Mouse (Mus musculus) kidney, postnatal 25 days (tissue): ENCODE measurements around the gene Bicral.

Source experiments
- DNase-seq, 2 experiments: peaks; one replicate each; pipeline ENCODE4 v3.0.0; 2021; ENCODE audit warnings: mixed read lengths in 2 of 2

Gene Bicral

DNA sequence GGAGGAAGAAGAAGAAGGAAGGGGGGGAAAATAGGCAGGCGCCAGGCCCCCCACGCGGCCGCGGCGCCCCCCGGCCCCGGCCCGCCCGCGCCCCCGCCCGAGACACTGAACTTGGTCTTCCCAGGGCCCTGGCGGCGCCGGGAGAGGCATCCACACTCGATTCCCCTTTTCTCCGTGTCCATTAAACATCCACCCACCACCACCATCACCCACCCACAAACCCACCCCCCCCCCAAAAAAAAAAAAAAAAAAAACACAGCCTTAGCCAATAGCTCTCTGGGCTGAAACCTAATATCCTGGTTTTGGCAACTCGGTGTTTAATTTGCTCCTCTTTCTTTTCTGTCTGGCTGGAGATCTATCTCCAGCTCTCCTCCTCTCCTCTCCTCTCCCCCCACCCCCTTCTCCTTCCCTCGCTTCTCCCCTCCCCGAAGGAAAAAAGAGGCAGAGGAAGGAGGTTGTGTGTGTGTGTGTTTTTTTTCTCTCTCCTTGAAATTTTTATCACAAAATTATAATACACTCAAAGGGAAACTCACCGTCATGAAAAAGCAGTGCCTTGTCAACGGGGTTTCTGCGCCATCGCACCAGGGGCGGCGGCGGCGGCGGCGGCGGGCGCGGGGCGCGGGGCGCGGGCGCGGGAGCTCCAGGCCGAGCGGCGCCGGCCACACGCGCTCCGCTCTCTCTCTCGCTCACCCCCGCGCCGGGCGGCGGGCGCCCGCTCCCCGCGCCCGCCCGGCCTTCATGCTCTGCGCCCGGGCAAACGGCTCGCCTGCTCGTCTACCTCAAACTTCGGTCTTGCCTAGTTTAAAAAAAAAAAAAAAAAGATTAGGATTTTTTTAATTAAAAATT lies at the start of gene Bicral:
TSS of gene Bicral (minus strand) at position 580 of the 846 bp plus-strand sequence.
- peak; percentile 73 to 83 for DNase-seq

GRCm38 (mm10) chr17:46903876-46904490 lies 45.7 kb upstream of the Bicral start:
- DNase-seq, result peak; percentile 83 to 88

DNA sequence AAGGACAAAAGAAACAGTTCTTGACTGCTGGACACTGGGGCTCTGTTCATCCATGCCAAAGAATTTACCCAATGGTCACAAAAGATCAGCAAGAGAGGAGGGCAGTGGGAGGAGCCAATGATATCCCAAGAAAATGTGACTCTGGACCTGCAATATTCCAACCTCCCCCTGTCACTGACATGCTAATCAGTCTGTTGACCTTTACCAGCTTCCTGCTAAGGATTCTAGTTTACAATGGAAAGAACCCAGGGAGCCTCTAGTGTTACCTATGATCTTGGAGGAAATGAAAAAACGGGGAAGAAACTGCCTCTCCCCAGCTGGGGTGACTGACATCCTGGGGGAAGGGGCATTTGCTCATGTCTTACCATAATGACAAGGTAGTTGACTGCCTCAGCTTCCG lies 42.7 kb upstream of the Bicral start:
- DNase-seq, result no peak

- peak; percentile 41 to 68 for DNase-seq
These were observed 39.1 kb upstream of the Bicral start for GRCm38 (mm10) chr17:46897221-46897950.

- DNase-seq, result peak; percentile 42 to 71
These were observed 37.1 kb upstream of the Bicral start for GRCm38 (mm10) chr17:46895426-46895825.

DNA sequence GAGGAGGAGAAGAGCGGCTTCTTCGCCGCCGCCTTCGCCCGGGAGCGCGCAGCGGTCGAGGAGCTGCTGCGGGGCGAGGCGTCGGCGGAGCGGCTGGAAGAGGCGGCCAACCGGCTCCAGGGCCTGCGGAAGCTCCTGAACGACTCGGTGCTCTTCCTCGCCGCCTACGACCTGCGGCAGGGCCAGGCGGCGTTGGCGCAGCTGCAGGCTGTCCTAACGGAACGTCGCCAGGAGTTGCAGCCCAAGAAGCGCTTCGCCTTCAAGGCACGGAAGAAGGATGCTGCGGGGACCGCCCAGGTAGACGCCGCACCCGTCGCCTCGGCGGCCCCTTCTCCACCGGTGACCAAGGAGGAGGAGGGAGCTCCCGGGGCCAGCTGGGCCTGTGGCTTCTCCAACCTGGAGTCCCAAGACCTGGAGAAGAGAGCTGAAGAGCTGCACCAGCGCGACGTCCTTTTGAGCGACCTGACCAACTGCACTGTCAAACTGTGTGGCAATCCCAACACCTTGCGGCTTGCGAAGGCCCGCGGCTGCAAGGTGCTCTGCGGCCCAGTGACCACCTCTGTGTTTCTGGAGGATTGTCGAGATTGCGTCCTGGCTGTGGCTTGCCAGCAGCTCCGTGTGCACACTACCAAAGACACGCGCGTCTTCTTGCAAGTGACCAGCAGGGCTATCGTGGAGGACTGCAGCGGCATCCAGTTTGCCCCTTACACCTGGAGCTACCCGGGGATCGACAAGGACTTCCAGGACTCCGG lies 32.7 kb upstream of the Bicral start:
- peak; percentile 31 to 64 for DNase-seq

- DNase-seq, result peak; percentile 98 to 99
These were observed 32.0 kb upstream of the Bicral start, which contains the start of gene Tbcc for GRCm38 (mm10) chr17:46890116-46890815. Gene Tbcc (plus strand): TSS chr17:46890684.

DNA sequence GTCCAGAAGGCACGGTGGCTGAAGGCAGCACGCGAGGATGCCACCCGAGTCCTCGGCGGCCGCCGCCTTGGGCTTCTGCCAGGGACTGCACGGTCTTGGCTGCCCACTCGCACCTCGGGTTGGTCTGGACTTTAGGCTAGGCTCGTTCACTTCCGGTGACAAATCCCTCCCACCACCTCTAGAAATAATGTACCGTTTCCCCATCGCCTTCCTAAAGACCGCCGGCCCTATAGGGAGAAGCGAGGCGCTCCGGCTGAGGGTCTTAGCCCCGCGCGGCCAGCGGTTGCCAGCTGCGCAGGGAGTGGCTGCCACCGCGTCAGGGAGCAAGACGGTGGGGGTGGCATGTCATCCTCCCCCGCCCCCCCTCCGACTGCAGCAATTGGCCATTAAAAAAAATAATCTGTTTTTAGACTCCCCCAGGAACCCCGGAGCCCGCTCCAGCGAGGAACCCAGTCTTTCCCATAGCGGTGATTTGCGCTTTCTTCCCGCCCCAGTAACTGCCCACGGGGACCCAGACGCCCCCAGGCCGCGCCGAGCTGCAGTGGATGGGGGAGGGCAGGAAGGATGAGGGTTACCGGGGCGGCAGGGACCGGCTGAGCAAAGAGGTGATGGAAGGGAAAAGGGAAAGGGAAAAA lies 31.3 kb upstream of the Bicral start:
- peak; percentile 88 to 93 for DNase-seq

DNA sequence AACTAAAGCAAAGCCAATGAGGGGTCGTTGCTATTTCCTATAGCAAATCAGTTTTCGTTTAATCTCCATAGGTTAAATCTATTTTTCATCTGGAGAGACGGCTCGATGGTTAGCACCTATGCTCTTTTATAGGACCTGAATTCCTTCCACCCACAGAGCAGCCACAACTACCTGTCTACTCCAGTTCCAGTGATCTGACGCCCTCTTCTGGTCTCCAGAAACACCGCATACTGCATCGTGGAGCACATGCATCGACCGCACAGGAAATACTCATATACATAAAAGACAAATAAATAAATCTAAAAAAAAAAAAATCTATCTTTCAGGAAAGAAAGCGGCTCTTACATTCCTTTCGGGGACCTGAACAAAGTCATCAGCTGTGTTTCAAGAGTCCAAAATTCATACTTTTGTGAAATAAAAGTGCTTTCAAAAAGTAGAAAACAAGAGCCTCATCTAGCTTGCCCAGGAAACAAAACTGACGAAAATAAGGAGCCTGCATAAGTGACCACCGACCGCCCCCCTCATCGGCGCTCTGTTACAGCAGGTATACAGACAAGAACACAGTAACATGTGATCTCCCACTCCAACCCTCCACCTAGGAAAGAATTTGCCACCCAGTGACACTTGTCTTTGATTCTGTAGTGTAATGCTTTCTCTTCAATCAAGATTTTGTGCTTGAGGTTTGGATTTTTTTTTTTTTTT lies 30.4 kb upstream of the Bicral start:
- DNase-seq, result peak; percentile 60 to 74

DNA sequence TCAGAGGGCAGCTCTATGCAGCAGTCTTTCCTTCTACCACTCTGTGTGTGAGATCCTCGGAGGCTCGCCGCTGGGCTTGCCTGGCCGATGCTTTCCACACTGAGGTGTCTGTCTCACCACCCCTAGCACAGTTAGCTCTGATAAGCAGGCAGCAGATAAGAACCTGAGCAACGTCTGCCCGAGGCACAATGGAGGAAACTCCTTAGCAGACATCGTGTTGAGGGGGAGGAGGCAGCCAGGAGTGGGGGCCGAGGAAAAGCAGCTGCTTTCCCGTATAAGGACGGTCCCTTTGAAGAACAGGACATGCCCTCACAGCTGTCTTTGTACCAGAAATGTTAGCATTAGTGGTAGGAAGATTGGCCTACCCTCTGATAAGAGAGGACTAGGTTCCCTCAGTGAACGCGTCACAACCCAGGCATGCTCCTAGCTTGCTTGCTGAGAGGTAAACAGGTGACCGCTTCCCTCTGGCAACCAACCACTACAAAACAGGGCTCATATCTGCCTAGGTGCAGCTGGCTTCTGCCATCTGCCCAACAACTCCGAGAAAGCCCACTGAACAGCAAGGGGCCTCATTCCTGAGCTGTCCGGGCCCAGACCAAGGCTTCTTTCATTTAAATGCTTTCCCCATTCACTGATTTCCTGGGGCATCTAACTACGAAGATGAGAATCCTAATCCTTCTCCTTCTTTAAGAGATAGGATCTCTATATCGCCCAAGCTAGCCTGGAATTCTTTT lies 27.8 kb upstream of the Bicral start:
- no peak for DNase-seq

DNA sequence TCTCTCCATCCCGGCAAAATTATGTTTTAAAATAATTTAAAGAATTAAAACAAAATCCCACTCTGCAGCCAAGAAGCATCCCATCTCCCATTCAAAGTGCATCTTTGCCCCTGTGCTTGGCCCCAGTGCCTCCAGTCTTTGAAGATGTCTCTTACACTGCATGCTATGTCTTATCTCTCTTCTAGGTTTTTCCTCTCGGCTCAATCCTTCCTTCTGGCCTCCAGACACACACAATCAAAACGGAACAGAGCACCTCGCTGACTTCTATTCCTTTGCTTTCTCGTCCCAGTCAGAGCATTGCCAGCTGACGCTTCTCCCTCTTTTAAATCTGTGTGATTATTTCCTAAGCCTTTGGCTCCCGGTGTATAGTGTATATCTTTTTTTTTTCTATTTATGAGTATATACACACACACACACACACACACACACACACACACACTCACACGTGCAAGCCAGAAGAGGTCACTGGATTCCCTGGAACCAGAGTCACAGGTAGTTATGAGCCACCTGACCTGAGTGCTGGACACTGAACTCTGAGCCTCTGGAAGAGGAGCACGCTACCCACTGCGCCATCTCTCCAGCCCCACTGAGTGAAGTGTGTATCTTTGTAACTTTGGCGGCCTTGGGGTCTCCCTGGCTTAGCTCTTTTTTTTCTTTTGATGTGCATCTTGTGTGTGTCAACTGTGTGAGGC lies 27.1 kb upstream of the Bicral start:
- no peak for DNase-seq

DNA sequence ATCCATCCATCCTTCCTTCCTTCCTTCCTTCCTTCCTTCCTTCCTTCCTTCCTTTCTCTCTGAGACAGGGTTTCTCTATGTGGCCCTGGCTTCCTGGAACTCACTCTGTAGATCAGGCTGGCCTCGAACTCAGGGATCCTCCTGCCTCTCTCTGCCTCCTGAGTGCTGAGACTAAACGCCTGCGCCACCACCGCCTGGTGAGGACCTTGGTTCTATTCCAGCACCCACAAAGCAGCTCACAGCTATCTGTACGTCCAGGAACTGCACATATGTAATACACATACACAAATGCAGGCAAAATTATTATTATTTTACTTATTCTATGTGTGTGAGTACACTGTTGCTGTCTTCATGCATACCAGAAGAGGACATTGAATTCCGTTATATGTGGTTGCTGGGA lies 26.5 kb upstream of the Bicral start:
- DNase-seq, result no peak

GRCm38 (mm10) chr17:46883107-46883506 lies 24.8 kb upstream of the Bicral start:
- DNase-seq, result no peak

GRCm38 (mm10) chr17:46881728-46882127 lies 23.4 kb upstream of the Bicral start:
- no peak for DNase-seq

DNA sequence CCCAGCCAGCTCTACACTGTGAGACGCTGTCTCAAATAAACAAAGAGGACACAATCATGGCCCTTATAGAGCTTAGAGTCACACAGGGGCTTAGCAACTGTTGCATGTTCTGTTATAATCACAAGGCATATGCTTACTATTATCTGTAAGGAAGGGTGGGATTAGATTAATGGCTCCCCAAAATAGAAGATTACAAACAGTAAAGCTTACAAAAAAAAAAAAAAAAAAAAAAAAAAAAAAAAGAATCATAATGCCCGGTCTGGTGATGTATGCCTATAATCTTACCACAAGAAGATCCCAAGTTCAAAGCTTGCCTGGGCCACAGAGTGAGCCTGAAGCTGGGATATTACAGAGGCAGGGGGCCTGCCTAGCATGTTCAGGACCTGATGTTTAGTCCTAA lies 22.0 kb upstream of the Bicral start:
- no peak for DNase-seq

GRCm38 (mm10) chr17:46879841-46880311 lies 21.6 kb upstream of the Bicral start:
- peak; percentile 57 to 85 for DNase-seq

- DNase-seq, result no peak
These were observed 18.8 kb upstream of the Bicral start for GRCm38 (mm10) chr17:46877061-46877460.

DNA sequence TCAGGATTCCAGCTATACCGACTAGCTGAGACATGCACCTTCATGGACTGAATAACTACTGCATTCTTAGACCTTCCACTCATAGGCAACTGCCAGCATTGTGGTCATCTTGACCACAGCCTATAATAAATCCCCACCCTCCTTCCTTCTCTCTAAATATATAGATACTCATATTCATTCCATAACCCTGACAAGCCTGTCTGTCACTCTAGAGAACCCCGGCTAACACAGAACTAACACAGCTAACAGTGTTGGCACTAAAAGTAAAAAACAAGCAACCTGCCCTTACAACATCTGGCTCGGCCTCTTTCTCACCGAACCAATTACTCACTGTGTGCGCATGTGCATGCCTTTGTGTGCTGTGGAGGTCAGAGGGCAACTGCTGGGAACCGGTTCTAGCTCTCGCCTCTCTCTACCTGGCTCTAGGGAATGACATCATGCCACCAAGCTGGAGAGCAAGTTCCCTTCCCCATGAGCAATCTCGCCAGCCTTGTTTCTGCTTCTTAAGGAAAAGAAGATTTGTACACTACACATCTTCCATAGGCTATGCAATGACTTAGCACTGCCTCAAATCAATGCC lies 18.2 kb upstream of the Bicral start:
- DNase-seq, result peak; percentile 59 to 79

DNA sequence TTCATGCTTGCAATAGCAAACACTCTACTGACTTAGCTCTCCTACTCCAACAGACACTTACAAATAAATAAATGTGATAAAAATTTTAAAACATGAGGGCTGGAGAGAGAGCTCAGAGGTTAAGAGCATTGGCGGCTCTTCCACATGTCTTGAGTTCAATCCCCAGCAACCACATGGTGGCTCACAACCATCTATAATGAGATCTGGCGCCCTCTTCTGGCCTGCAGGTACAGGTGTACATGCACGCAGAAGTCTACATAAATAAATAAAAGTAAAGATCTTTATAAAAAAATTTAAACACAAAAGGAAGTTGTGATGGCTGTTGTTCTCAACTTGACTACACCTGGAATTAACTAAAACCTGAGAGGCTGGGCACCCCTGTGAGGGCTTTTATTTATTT lies 17.3 kb upstream of the Bicral start:
- DNase-seq, result peak in 1 of 2 experiments; percentile 32
